Mouse (Mus musculus) embryonic stem cell, embryonic (primary cell): ENCODE measurements around the gene Cfap77.

Experiments
- CTCF ChIA-PET, 4 experiments: fragments of 300-600 bp in 2 of 4; fragments of 350-600 bp in 2 of 4; sonication (Branson Sonifier 250); formaldehyde crosslinking; loops; one replicate each; lab custom pipeline; 2022; ENCODE audit warnings: inconsistent platforms in 2 of 4; lab: Charles Lee
- POLR2A ChIA-PET, 4 experiments: fragments of 300-600 bp in 2 of 4; fragments of 350-600 bp in 2 of 4; sonication (Branson Sonifier 250); formaldehyde crosslinking; loops; one replicate each; lab custom pipeline; 2022; ENCODE audit warnings: antibody characterized with exemption in 4 of 4, inconsistent platforms in 1 of 4; lab: Charles Lee

Cfap77 gene

DNA sequence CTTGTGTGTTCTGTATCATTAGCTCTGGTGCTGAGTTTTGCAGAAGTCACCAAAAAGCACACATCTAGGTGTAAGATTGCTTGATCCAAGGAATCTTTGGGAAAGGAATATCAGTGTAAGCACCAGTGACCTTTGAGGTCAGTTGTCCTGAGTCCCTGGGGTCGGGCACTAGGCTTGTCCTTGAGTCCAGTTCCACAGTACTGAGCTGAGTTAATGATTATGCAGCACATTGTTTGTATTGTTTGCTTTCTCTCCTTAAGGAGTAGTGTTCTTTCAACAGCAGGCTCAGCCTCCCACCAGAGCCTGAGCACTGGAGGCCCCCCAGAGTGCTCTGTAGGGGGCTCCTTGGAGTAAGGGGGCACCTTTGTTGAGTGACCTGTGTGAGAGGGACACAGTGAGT is 162.1 kb downstream of the Cfap77 start:
- ChIA-PET CTCF (interaction anchor here in 1 of 4 experiments (0.7 kb wide), 1 partner anchor 14 kb away, joined by 5 read pairs; no protein-coding TSS in a partner anchor), POLR2A (interaction anchor here in 1 of 4 experiments (1.1 to 2.1 kb wide), 2 partner anchors 12 to 17 kb away, joined by 3 to 7 read pairs; no protein-coding TSS in a partner anchor)

- ChIA-PET CTCF (no interaction called here), POLR2A (no interaction called here)
Measured at GRCm38 (mm10) chr2:28884914-28885313, 170.0 kb downstream of the Cfap77 start.

DNA sequence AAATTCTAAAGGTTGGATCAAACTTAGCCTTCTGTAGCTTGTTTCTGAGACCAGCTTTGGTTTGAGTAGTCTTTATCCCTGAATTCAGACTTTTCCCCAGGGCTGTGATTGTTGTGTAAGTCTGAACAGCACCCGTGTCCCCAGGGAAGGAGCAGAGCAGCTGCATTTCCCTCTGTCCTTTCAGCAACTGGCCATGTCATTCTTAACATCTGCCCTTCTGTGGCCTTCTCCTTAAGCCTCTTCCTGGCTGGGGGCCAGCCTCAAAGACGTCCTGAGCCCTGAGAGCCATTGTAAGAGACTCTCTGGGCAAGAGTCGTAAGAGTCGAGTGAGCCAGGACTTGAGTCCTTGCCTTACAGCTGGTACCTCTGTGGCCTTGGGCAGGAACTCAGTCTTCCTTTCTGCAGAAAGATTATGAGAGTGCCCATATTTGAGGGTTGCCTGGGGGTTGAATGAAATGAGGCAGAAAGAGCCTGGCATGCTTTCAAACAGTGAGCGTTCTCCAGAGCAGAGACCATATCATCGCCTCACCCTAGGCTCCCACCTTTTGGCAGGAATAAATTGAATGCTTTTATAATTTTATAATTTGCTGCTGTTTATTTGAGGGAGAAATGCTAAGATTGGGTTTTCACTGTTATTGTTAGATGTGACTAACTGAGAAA is 171.9 kb downstream of the Cfap77 start:
- ChIA-PET POLR2A (interaction anchor here in 1 of 4 experiments (0.6 kb wide), 1 partner anchor 31 kb away, joined by 3 read pairs; no protein-coding TSS in a partner anchor), CTCF (no interaction called here)

- POLR2A ChIA-PET = no interaction called here
- CTCF ChIA-PET = no interaction called here
Measured at GRCm38 (mm10) chr2:28882047-28882446, 172.8 kb downstream of the Cfap77 start.

DNA sequence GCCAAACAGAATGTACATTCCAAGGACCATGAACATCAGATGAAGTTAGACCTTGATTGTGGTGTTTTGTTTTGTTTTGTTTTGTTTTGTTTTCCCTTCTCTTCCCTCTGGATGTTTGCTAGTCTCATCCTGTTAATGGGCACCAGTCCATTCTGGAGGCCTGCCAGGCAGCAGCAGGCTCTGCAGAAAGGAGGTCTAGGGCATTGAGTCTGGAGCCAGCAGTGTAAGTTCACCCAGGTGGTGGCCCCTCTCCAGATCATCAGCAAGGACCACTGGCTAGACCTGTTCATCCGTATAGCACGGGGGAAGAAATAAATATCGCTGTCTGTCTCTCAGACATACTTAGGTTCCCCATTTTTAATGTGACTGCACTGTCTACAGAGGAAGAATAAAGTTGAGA is 173.6 kb downstream of the Cfap77 start:
- ChIA-PET POLR2A (no interaction called here), CTCF (no interaction called here)
